Mouse (Mus musculus) midbrain, postnatal 0 days (tissue): ENCODE measurements around the gene Crb1. TPM values are rescaled to one million over a fixed set of nuclear protein-coding genes. Genes with fewer than 3 reads are reported as not detected.

Experiments used
- ATAC-seq: fragments of 200-750 bp; cut with Nextera tagmentation; 2 replicates; pipeline ENCODE4 v1.8.0; 2017; ENCODE audit warnings: moderate number of reproducible peaks, mild to moderate bottlenecking, moderate TSS enrichment, moderate library complexity; ENCODE audit not compliant: low FRiP score
- DNase-seq: peaks from one replicate; pipeline ENCODE4 v3.0.0-alpha.2; 2015; ENCODE audit warnings: low spot score
- H3K27ac ChIP-seq: fragments of 300-500 bp; sonication (generic); 2 replicates; pipeline ENCODE4 v1.5.1; 2014; ENCODE audit warnings: low read depth, mild to moderate bottlenecking, low read length, mixed read lengths
- H3K27me3 ChIP-seq: fragments of 300-500 bp; sonication (generic); 2 replicates; pipeline ENCODE4 v1.6.1; 2014; ENCODE audit warnings: low read length, control low read depth, mixed read lengths; ENCODE audit not compliant: insufficient read depth
- H3K36me3 ChIP-seq: fragments of 300-500 bp; sonication (generic); 2 replicates; pipeline ENCODE4 v1.6.1; 2014; ENCODE audit warnings: low read length, control low read depth, mixed read lengths; ENCODE audit not compliant: insufficient read depth
- H3K4me1 ChIP-seq: fragments of 300-500 bp; sonication (generic); 2 replicates; pipeline ENCODE4 v1.6.1; 2014; ENCODE audit warnings: mild to moderate bottlenecking, control low read depth, antibody characterized with exemption, low read length, mixed read lengths; ENCODE audit not compliant: insufficient read depth
- H3K4me2 ChIP-seq: fragments of 300-500 bp; sonication (generic); 2 replicates; pipeline ENCODE4 v1.6.1; 2014; ENCODE audit warnings: low read depth, mild to moderate bottlenecking, low read length, mixed read lengths; ENCODE audit not compliant: poor library complexity, severe bottlenecking
- H3K4me3 ChIP-seq: fragments of 300-500 bp; sonication (generic); 2 replicates; pipeline ENCODE4 v1.5.1; 2014; ENCODE audit warnings: low read depth, mild to moderate bottlenecking, low read length, moderate library complexity
- H3K9ac ChIP-seq: fragments of 300-500 bp; sonication (generic); replicated peaks from 2 replicates; pipeline ENCODE4 v1.6.1; 2014; ENCODE audit warnings: mild to moderate bottlenecking, low read length, moderate library complexity, mixed read lengths; ENCODE audit not compliant: poor library complexity, severe bottlenecking
- H3K9me3 ChIP-seq: fragments of 300-500 bp; sonication (generic); 2 replicates; pipeline ENCODE4 v1.6.1; 2016; ENCODE audit warnings: low read length, control low read depth
- CTCF ChIP-seq: IDR thresholded peaks from 2 replicates; pipeline ENCODE4 v1.5.1; 2016; ENCODE audit warnings: antibody characterized with exemption, mild to moderate bottlenecking
- whole genome bisulfite sequencing: fragments of 180-500 bp; shearing (Covaris S2); extraction: QIAGEN DNeasy Blood & Tissue Kit; methylation state at CpG from one replicate; pipeline ENCODE4 v1.1.7; 2014; 5-methylcytosine and 5-hydroxymethylcytosine counted together
- polyA plus RNA-seq: library from polyadenylated mRNA; unstranded; fragments of >200 nt; fragmentation: Nextera tagmentation; extraction: Ambion mirVana; gene quantifications from 2 replicates; pipeline ENCODE4 v1.2.1, GENCODE M21; 2015
- total RNA-seq: library from RNA; depleted of rRNA; stranded (reverse); fragments of >200 nt; gene quantifications from 2 replicates; pipeline ENCODE4 v1.2.3, GENCODE M21; 2014

The Crb1 gene
- total and polyA plus RNA-seq, 2 experiments from 2014 or later = 1.8 to 3.0 TPM

DNA sequence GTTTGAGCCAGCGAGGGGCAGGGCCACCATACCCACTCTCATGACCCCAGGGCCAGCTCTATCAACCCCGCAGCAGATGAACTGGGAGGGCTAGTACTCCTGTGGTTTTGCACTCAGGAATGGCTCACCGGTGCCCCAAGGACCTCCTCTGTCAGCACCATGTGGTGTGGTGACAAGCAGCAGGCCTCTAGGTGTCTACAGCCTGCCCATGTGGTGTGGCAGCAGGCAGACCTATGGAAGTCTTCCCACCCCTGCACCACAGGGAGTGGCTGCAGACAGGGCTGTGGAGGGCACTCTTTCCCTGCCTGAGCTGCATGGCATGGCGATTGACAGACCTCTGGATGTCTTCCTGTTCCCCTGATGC is 2.7 kb upstream of the Crb1 start:
- 0 out of 2 replicates have a peak, but pooled peaks have one; percentile 12 for ATAC-seq
- Histone ChIP-seq H3K27ac (no peak overlapping the region), H3K4me3 (no peak overlapping the region), H3K27me3 (no peaks in the 10 kb centered on the region), H3K4me2 (no peak overlapping the region), H3K9ac (no peak overlapping the region), H3K9me3 (no peaks in the 10 kb centered on the region), H3K36me3 (no peaks in the 10 kb centered on the region), H3K4me1 (0 out of 2 replicates have a peak, but pooled peaks cover 5% of the 10 kb centered on the region)
- 30% methylated on average over 4 of the region's 4 CpGs for WGBS
- TF ChIP-seq CTCF = no peak
- DNase-seq = no peak

DNA sequence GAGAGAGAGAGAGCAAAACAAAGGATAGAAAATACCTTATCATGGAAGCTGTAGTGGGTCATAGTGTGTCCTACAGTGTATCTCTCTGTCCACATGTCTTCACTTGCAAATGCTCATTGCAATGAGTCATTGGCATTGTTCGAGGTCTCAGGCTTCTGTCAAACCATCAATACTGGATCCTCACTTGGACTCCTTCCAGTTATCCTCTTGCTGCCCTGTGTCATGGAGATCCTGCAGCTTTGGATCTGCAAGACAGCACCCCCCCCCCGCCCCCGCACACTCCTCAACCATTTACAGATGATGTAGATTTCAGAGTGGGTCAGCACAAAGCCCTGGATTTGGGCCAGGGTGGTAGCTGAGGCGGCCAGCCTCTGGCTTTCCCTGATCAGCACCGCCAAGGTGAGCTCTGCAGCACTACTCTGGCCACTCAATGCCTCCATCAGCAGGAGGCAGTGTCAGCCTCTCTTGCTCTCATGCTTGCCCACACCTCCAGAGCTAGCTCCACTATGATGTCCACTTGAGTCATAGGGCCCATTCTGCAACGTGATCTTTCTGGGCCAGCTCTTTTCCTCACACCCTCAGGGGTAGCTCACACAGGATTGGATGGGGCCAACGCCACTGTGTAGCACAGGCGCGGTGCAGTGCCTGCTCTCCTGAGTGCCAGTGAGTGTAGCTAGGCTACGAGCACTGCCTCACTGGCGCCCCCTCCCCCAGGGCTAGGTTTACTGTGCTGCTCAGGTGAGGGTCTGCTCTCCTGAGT is 2.1 kb upstream of the Crb1 start:
- 26% methylated on average over 11 of the region's 11 CpGs for whole genome bisulfite sequencing
- no peak for DNase-seq

DNA sequence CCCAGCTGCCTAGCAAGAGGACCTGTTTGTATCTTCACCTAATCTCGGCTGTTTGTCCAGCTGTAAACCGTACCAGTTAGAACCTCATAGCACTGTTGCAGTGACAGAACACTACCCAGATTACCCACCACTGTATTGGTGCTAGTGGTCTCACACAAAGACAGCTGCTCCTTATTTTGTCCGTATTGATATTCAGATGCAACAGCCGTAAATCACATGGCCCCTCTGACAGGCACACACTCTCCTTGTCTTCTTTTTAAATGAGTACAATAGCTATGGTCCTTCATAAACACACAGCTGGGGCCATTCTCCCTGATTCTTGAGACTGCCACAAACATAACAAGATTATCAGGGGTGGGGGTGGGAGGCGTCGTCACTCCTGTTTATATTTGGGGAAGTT is 1.0 kb downstream of the Crb1 start:
- no peak for ATAC-seq
- Histone ChIP-seq H3K4me2 (peak overlapping the region; percentile 51), H3K9me3 (no peaks in the 10 kb centered on the region), H3K27me3 (no peaks in the 10 kb centered on the region), H3K4me3 (peak overlapping the region; percentile 33), H3K27ac (no peak overlapping the region), H3K36me3 (no peaks in the 10 kb centered on the region), H3K4me1 (0 out of 2 replicates have a peak, but pooled peaks cover 5% of the 10 kb centered on the region), H3K9ac (peak overlapping the region; percentile 29; the same call in 1 of the 2 replicates)
- 9% methylated on average over 6 of the region's 6 CpGs for WGBS
- no peak for TF ChIP-seq CTCF
- DNase-seq = no peak

More for the DNA sequence above, 2.1 kb upstream of the Crb1 start:
- H3K9me3 ChIP-seq = no peaks in the 10 kb centered on the region
- no peak overlapping the region for H3K27ac ChIP-seq
- no peak for TF ChIP-seq CTCF
- no peaks in the 10 kb centered on the region for H3K27me3 ChIP-seq
- H3K4me3 ChIP-seq = no peak overlapping the region
- H3K4me2 ChIP-seq = no peak overlapping the region
- H3K9ac ChIP-seq = no peak overlapping the region
- ATAC-seq = peak; percentile 64; the same call in 1 of the 2 replicates
- H3K36me3 ChIP-seq = no peaks in the 10 kb centered on the region
- H3K4me1 ChIP-seq = 0 out of 2 replicates have a peak, but pooled peaks cover 5% of the 10 kb centered on the region

DNA sequence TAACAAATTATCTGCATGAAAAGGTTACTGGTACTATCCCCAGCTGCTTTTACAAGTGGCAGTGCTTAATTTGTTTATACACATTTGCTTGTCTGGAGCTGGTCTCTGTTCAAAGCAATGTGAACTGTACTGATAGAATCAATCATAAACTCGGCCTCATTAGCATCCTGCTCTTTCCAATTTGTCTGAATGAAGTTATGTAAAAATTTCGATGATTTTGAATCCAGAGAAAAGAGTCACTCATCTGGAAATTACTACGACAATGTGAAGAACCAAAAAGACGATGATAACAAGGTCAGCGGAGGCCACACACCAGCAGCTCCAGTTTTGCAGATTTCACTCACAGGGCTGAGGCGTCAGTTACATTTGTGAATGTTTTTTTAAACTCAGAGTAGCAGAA is 5.6 kb downstream of the Crb1 start:
- ATAC-seq = no peak
- no peak overlapping the region for H3K4me3 ChIP-seq
- H3K36me3 ChIP-seq = no peaks in the 10 kb centered on the region
- no peak overlapping the region for H3K9ac ChIP-seq
- WGBS = 67% methylated on average over 6 of the region's 6 CpGs
- no peaks in the 10 kb centered on the region for H3K9me3 ChIP-seq
- H3K27me3 ChIP-seq = no peaks in the 10 kb centered on the region
- no peak for DNase-seq
- TF ChIP-seq CTCF = no peak
- H3K4me1 ChIP-seq = no peaks in the 10 kb centered on the region
- no peak overlapping the region for H3K4me2 ChIP-seq
- no peak overlapping the region for H3K27ac ChIP-seq

DNA sequence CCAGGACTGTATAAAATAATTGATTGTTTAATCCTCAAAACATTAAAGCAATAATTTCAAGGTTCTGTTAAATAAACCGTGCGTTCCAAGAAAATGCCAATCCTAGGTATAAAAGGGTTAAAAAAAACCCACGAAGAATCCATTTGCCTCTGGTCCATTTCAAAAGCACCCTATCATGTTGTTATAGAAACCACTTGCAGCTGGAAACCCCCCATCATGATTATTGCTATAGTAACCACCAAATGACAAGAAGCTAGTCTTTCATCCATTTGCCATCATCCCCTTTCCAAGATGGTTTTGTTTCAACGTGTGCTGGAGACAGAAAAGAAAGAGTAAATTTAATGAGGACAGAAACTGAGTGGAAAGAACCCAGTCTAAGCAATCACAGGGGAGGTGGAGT is 28.3 kb downstream of the Crb1 start:
- no peak overlapping the region for H3K9ac ChIP-seq
- WGBS = 32% methylated on average over 4 of the region's 4 CpGs
- H3K9me3 ChIP-seq = no peaks in the 10 kb centered on the region
- TF ChIP-seq CTCF = no peak
- H3K4me3 ChIP-seq = no peak overlapping the region
- H3K27me3 ChIP-seq = no peaks in the 10 kb centered on the region
- no peaks in the 10 kb centered on the region for H3K36me3 ChIP-seq
- no peak overlapping the region for H3K27ac ChIP-seq
- H3K4me1 ChIP-seq = peaks cover 5% of the 10 kb centered on the region; the same call in 1 of the 2 replicates
- ATAC-seq = no peak
- DNase-seq = peak; percentile 10
- no peak overlapping the region for H3K4me2 ChIP-seq

DNA sequence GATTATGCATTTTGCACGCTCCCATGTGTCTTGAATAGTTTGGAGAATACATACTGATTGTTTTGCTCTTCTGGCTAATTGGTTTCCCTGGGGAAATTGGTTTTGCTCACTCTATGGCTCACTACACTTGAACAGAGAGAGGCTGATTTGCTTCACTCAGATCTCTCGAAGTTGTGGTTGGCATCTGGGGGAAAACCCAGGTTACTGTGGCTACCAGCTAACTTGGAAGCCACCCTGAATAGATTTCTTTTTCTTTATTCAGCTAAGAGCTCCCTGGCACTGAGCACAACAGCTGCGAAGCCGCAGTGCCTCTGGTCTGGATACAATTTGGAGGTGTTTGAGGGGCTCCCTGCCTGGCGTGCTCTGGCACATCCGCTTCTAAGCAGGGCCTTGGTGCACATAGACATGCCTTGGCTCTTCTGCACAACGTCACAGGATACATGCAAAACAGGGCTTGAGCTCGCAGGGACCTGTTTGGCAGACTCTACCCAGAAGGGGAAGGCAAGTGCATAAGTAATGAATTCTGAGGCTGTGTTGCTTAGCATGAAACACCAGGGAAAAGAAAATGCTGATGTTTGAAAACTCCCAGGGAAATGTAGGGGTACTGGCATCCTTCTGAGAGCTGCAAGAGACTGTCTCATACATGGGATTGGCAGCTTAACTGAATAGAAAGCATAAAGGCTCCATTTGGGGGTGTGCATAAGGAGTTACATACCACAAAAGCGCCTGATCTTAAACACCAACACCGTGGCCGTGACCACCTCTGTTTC is 30.1 kb downstream of the Crb1 start:
- no peak overlapping the region for H3K4me2 ChIP-seq
- 32% methylated on average over 11 of the region's 11 CpGs for WGBS
- peak overlapping the region; percentile 52 for H3K27ac ChIP-seq
- no peak for TF ChIP-seq CTCF
- H3K27me3 ChIP-seq = no peaks in the 10 kb centered on the region
- H3K36me3 ChIP-seq = no peaks in the 10 kb centered on the region
- peak; percentile 87 for DNase-seq
- no peaks in the 10 kb centered on the region for H3K9me3 ChIP-seq
- H3K9ac ChIP-seq = no peak overlapping the region
- no peak overlapping the region for H3K4me3 ChIP-seq
- H3K4me1 ChIP-seq = peaks cover 5% of the 10 kb centered on the region; the same call in 1 of the 2 replicates
- peak; percentile 90 for ATAC-seq
